Mouse (Mus musculus) ES-E14 (cell line): ENCODE measurements around the gene 9530077C05Rik. TPM values are rescaled to one million over a fixed set of nuclear protein-coding genes. Genes with fewer than 3 reads are reported as not detected.

Experiments
- DNase-seq: peaks from one replicate; pipeline ENCODE4 v3.0.0-alpha.2; 2013; ENCODE audit warnings: low read depth, low spot score
- H3K27ac ChIP-seq: 2 replicates; pipeline ENCODE4 v1.5.1; 2012; ENCODE audit warnings: low read depth, mild to moderate bottlenecking, low read length, moderate library complexity, mixed read lengths; ENCODE audit not compliant: poor library complexity, insufficient read depth, severe bottlenecking
- H3K36me3 ChIP-seq: 2 replicates; pipeline ENCODE4 v1.6.1; 2012; ENCODE audit warnings: mild to moderate bottlenecking, low read length, moderate library complexity, mixed read lengths; ENCODE audit not compliant: control insufficient read depth, poor library complexity, insufficient read depth, severe bottlenecking
- H3K4me1 ChIP-seq, 2 experiments: fragments of 150-350 bp in 1 of 2; sonication (generic) in 1 of 2; 2 replicates each; pipeline ENCODE4 v1.6.1; 2012; ENCODE audit warnings: low read length in 2 of 2, mild to moderate bottlenecking in 1 of 2, mixed read lengths in 1 of 2; ENCODE audit not compliant: control insufficient read depth in 2 of 2, insufficient read depth in 2 of 2, poor library complexity in 1 of 2
- H3K4me3 ChIP-seq, 2 experiments: fragments of 150-350 bp in 1 of 2; sonication (generic) in 1 of 2; 2 replicates each; pipeline ENCODE4 v1.5.1; 2012; ENCODE audit warnings: low read length in 2 of 2, low read depth in 1 of 2, mild to moderate bottlenecking in 1 of 2, mixed read lengths in 1 of 2; ENCODE audit not compliant: insufficient read depth in 1 of 2, poor library complexity in 1 of 2, severe bottlenecking in 1 of 2
- H3K9ac ChIP-seq: 2 replicates; pipeline ENCODE4 v1.6.1; 2012; ENCODE audit warnings: low read depth, mild to moderate bottlenecking, low read length, mixed read lengths; ENCODE audit not compliant: poor library complexity, insufficient read depth, severe bottlenecking
- H3K9me3 ChIP-seq: fragments of 150-350 bp; sonication (generic); 2 replicates; pipeline ENCODE4 v1.6.1; 2012; ENCODE audit warnings: low read depth, mild to moderate bottlenecking, low read length; ENCODE audit not compliant: control insufficient read depth, insufficient read depth
- CHD2 ChIP-seq: IDR thresholded peaks from 2 replicates; pipeline ENCODE4 v1.6.1; 2014; ENCODE audit warnings: mild to moderate bottlenecking, low read depth, low read length, inconsistent platforms
- HCFC1 ChIP-seq: IDR thresholded peaks from 2 replicates; pipeline ENCODE4 v1.6.1; 2012; ENCODE audit warnings: low read length, inconsistent platforms, borderline replicate concordance; ENCODE audit not compliant: insufficient read depth
- MAFK ChIP-seq: IDR thresholded peaks from 2 replicates; pipeline ENCODE4 v1.6.1; 2014; ENCODE audit warnings: mild to moderate bottlenecking, low read depth, low read length, inconsistent platforms; ENCODE audit not compliant: insufficient read depth
- ZC3H11A ChIP-seq: IDR thresholded peaks from 2 replicates; pipeline ENCODE4 v1.6.1; 2012; ENCODE audit warnings: low read depth, mild to moderate bottlenecking, inconsistent platforms, low read length, borderline replicate concordance
- ZNF384 ChIP-seq: IDR thresholded peaks from 2 replicates; pipeline ENCODE4 v1.6.1; 2012; ENCODE audit warnings: low read depth, low read length, inconsistent platforms
- in situ Hi-C, 2 experiments: fragments of 600-800 bp; cut with MboI; formaldehyde crosslinking; loops; one replicate each; pipeline ENCODE4 v1.15.1; 2025; ENCODE audit warnings: low sequenced_read_pairs in 2 of 2, inconsistent platforms in 1 of 2; ENCODE audit not compliant: unreplicated experiment in 2 of 2
- total RNA-seq: library from RNA; depleted of rRNA; stranded (reverse); fragments of 300-350 nt; gene quantifications from 2 replicates; pipeline ENCODE4 v1.2.3, GENCODE M21; 2012

Gene 9530077C05Rik
- total RNA-seq, 1 experiment, result 2.2 TPM

DNA sequence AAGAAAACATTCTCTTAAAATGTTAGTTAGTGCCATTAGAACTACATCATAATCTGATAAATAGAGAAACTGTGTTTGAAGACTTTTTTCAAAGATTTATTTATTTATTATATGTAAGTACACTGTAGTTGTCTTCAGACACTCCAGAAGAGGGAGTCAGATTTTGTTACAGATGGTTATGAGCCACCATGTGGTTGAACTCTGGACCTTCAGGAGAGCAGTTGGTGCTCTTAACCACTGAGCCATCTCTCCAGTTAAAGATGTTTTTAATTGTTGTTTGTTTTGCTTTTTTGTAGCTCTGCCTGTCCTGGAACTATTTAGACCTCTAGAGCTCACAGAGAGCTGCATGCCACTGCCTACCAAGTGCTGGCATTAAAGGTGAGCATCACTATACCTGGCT, 43.7 kb downstream of the 9530077C05Rik start:
- Histone ChIP-seq H3K27ac (no peak overlapping the region), H3K4me3 (no peak overlapping the region), H3K9me3 (no peaks in the 10 kb centered on the region), H3K36me3 (peaks cover 17% of the 10 kb centered on the region; the same call in 1 of the 2 replicates), H3K4me1 (no peaks in the 10 kb centered on the region), H3K9ac (no peak overlapping the region)
- DNase-seq, result no peak
- in situ Hi-C loops, result no loop called here
- no peak for TF ChIP-seq HCFC1
- no peak for TF ChIP-seq ZNF384
- TF ChIP-seq CHD2, result no peak
- no peak for TF ChIP-seq MAFK
- no peak for TF ChIP-seq ZC3H11A

DNA sequence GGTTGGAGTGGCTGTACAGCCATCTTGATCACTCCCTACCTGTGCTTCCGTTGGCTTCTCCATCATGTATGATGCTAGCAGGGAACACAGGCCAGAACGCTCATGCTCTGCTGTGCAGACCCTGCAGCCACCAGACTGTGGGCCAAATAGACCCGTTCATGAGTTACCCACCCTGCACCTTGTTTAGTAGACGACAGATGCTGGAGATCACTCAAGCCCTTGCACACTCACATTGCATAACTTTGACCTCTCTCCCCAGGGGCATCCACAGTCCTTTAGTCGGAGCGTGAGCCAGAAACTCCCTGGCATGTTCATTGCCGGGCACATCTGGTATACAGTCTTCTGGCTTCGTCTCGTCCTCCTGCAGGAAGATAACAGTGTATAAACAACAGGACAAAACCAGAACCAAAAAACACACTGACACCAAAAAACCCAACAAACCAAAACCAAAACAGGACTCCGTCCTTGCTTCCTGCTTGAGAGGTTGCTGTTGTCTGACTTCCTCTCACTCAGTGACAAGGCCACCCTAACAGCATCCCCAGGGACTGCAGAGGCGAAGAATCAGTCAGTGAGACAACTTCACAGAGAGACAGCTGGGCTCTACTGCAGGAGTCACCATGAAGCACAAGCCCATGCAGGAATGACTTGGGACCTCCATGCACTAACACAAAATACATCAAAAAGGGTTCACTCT, 46.0 kb downstream of the 9530077C05Rik start:
- DNase-seq, result no peak
- peaks cover 8% of the 10 kb centered on the region; the same call in 1 of the 2 replicates for H3K36me3 ChIP-seq

GRCm38 (mm10) chr9:22461946-22462345, 50.6 kb downstream of the 9530077C05Rik start:
- H3K9me3 ChIP-seq, result no peaks in the 10 kb centered on the region
- peaks cover 4% of the 10 kb centered on the region; the same call in 1 of the 2 replicates for H3K36me3 ChIP-seq
- no peak for DNase-seq
- H3K4me1 ChIP-seq, result 0 out of 4 replicates have a peak, but pooled peaks cover 0 to 2% of the 10 kb centered on the region in 2 experiments
- no peak overlapping the region for H3K4me3 ChIP-seq
- no peak overlapping the region for H3K9ac ChIP-seq
- in situ Hi-C loops, result no loop called here
- TF ChIP-seq MAFK, result no peak
- no peak for TF ChIP-seq HCFC1
- TF ChIP-seq ZNF384, result no peak
- TF ChIP-seq ZC3H11A, result no peak
- TF ChIP-seq CHD2, result no peak
- H3K27ac ChIP-seq, result no peak overlapping the region

More for the DNA sequence above, 46.0 kb downstream of the 9530077C05Rik start:
- no peak for TF ChIP-seq CHD2
- no peak for TF ChIP-seq MAFK
- no peak for TF ChIP-seq ZNF384
- TF ChIP-seq HCFC1, result no peak
- TF ChIP-seq ZC3H11A, result no peak
- in situ Hi-C loops, result no loop called here
- Histone ChIP-seq H3K9ac (no peak overlapping the region), H3K4me1 (no peaks in the 10 kb centered on the region), H3K9me3 (no peaks in the 10 kb centered on the region), H3K4me3 (no peak overlapping the region), H3K27ac (no peak overlapping the region)

GRCm38 (mm10) chr9:22466212-22466611, 54.9 kb downstream of the 9530077C05Rik start:
- no peaks in the 10 kb centered on the region for H3K9me3 ChIP-seq
- DNase-seq, result no peak
- H3K4me3 ChIP-seq, result no peak overlapping the region
- no peak for TF ChIP-seq ZNF384
- TF ChIP-seq MAFK, result no peak
- no peak for TF ChIP-seq HCFC1
- TF ChIP-seq ZC3H11A, result no peak
- no peak overlapping the region for H3K9ac ChIP-seq
- no peaks in the 10 kb centered on the region; the same call in 1 of the 2 replicates for H3K36me3 ChIP-seq
- no peak overlapping the region for H3K27ac ChIP-seq
- H3K4me1 ChIP-seq, result peaks cover 4 to 6% of the 10 kb centered on the region in 2 experiments; a peak in 1 of 4 replicates
- in situ Hi-C loops, result no loop called here
